Mouse (Mus musculus): ENCODE data around the gene Cdkl5.

Cdkl5 gene

GRCm38 (mm10) chrX:160735650-160736049 lies 258.9 kb downstream of the Cdkl5 start, which contains the start of gene Ppef1:
TSS of gene Ppef1 (minus strand) at chrX:160735765.
- no peak for DNase-seq (ENCODE audit: low spot score)
